Mouse (Mus musculus) ES-E14 (cell line): ENCODE measurements around the gene Fndc3b.

Experiments used
- CHD2 ChIP-seq: IDR thresholded peaks from 2 replicates; pipeline ENCODE4 v1.6.1; 2014; ENCODE audit warnings: mild to moderate bottlenecking, low read depth, low read length, inconsistent platforms
- ZNF384 ChIP-seq: IDR thresholded peaks from 2 replicates; pipeline ENCODE4 v1.6.1; 2012; ENCODE audit warnings: low read depth, low read length, inconsistent platforms

- TF ChIP-seq CHD2: no peak
- TF ChIP-seq ZNF384: no peak
Observed at GRCm38 (mm10) chr3:27562476-27562875, 148.6 kb downstream of the Fndc3b start.
